ENCODE assay signal across 8 mouse cellular contexts in the genomic region with DNA sequence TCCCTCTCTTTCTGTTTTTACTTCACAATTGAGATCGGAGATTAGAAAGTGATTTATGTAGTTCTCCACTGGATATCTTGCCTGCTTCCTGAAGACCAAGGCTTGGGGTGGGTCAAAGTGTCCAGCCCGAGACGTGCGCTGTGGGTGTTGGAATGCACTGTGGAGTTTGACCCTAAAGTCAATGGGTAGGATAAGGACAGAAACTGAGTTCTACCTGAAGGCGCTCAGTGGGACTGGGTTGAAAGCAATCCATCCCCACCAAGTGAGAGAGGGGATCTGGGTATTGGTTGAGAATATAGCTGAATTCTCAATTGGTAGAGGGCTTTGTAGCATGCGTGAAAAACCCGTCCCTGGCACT. TPM values are rescaled to one million over a fixed set of nuclear protein-coding genes. Genes with fewer than 3 reads are reported as not detected.
DNase-seq lines count a peak whose midpoint lies in the region; ATAC-seq and TF ChIP-seq lines count a peak whose summit lies in the region.

No protein-coding gene starts in this region.

- H3K9me3 ChIP-seq in embryonic facial prominence, embryonic 10.5 days = no peaks in the 10 kb centered on the region
- no peaks in the 10 kb centered on the region for H3K9me3 ChIP-seq in intestine, embryonic 15.5 days
- no peaks in the 10 kb centered on the region for H3K9me3 ChIP-seq in liver, postnatal 0 days (ENCODE audit: low read length)

- H3K4me2 ChIP-seq in intestine, embryonic 15.5 days (replicated peaks) = peak overlapping the region; percentile 69
- H3K4me2 ChIP-seq in liver, postnatal 0 days (ENCODE audit: low read depth, low read length) = peak overlapping the region; percentile 79

- ATAC-seq in intestine, embryonic 15.5 days = peak; percentile 63
- no peak for ATAC-seq in liver, postnatal 0 days
- no peak for ATAC-seq in frontal cortex, adult (ENCODE audit: low TSS enrichment)

- H3K9ac ChIP-seq in intestine, embryonic 15.5 days = peak overlapping the region; percentile 42
- H3K9ac ChIP-seq in liver, postnatal 0 days (replicated peaks) = no peak overlapping the region

- H3K27me3 ChIP-seq in embryonic facial prominence, embryonic 10.5 days (replicated peaks; ENCODE audit: low read depth, poor library complexity, severe bottlenecking) = 0 out of 2 replicates have a peak, but pooled peaks cover 4% of the 10 kb centered on the region
- H3K27me3 ChIP-seq in intestine, embryonic 15.5 days (replicated peaks) = no peaks in the 10 kb centered on the region
- no peaks in the 10 kb centered on the region for H3K27me3 ChIP-seq in liver, postnatal 0 days (ENCODE audit: insufficient read depth, low read length)

- no peak for TF ChIP-seq CTCF in gastrocnemius, adult 2 months (IDR thresholded peaks at IDR 0.05)
- no peak for TF ChIP-seq CTCF in liver, postnatal 0 days (IDR thresholded peaks at IDR 0.05; ENCODE audit: low read depth)

- no peaks in the 10 kb centered on the region for H3K36me3 ChIP-seq in embryonic facial prominence, embryonic 10.5 days (replicated peaks)
- no peaks in the 10 kb centered on the region for H3K36me3 ChIP-seq in intestine, embryonic 15.5 days
- no peaks in the 10 kb centered on the region for H3K36me3 ChIP-seq in liver, postnatal 0 days (replicated peaks; ENCODE audit: insufficient read depth, low read length)

- no peak for TF ChIP-seq EP300 in liver, postnatal 0 days (IDR thresholded peaks at IDR 0.05; ENCODE audit: low read depth)

- intact Hi-C loops in gastrocnemius, adult 2 months (cut with DNase I) = loop anchor here (1.0 kb wide), 1 partner anchor 31 kb away; no protein-coding TSS in a partner anchor

- 55% methylated on average over 7 of the region's 7 CpGs for WGBS in embryonic facial prominence, embryonic 10.5 days
- WGBS in intestine, embryonic 15.5 days = 34% methylated on average over 7 of the region's 7 CpGs
- 42% methylated on average over 7 of the region's 7 CpGs for whole genome bisulfite sequencing in liver, postnatal 0 days (ENCODE audit: insufficient replicate concordance)

- peak overlapping the region; percentile 76 for H3K4me3 ChIP-seq in gastrocnemius, adult 2 months
- H3K4me3 ChIP-seq in embryonic facial prominence, embryonic 10.5 days = peak overlapping the region; percentile 53
- peak overlapping the region; percentile 32; the same call in 1 of the 2 replicates for H3K4me3 ChIP-seq in intestine, embryonic 15.5 days (replicated peaks)
- H3K4me3 ChIP-seq in liver, postnatal 0 days (ENCODE audit: low read depth, low read length) = no peak overlapping the region

- peaks cover 38% of the 10 kb centered on the region for H3K4me1 ChIP-seq in embryonic facial prominence, embryonic 10.5 days
- H3K4me1 ChIP-seq in intestine, embryonic 15.5 days (replicated peaks) = 0 out of 2 replicates have a peak, but pooled peaks cover 3% of the 10 kb centered on the region
- peaks cover 6% of the 10 kb centered on the region; the same call in 1 of the 2 replicates for H3K4me1 ChIP-seq in liver, postnatal 0 days (ENCODE audit: insufficient read depth)

- peak overlapping the region; percentile 88; the same call in 1 of the 2 replicates for H3K27ac ChIP-seq in gastrocnemius, adult 2 months
- H3K27ac ChIP-seq in embryonic facial prominence, embryonic 10.5 days (replicated peaks) = peak overlapping the region; percentile 83
- H3K27ac ChIP-seq in intestine, embryonic 15.5 days = no peak overlapping the region
- no peak overlapping the region for H3K27ac ChIP-seq in liver, postnatal 0 days (ENCODE audit: low read depth)

- no peak for DNase-seq in gastrocnemius, adult 2 months
- no peak for DNase-seq in gastrocnemius, postnatal 25 days
- no peak for DNase-seq in embryonic facial prominence, embryonic 10.5 days (ENCODE audit: low spot score)
- no peak for DNase-seq in liver, postnatal 0 days
- DNase-seq in adrenal gland, postnatal 36 days = no peak
- no peak for DNase-seq in gastrocnemius, postnatal 10 days

RNA-seq across cellular contexts. Expression of gene Gnai2, which starts 10.0 kb away (rescaled TPM):
- 10 to 100 TPM; 59.9 to 77.7 TPM for total RNA-seq in gastrocnemius, adult 2 months (2021)
- 10 to 100 TPM; 73.2 to 87.6 TPM for total RNA-seq in gastrocnemius, postnatal 25 days (2021)
- 334 and 363 TPM in 2 replicates for polyA plus RNA-seq in embryonic facial prominence, embryonic 10.5 days (2016; fragmentation: Nextera tagmentation; extraction: Ambion mirVana)
- 334 and 335 TPM in 2 replicates for polyA plus RNA-seq in intestine, embryonic 15.5 days (2015; fragmentation: Nextera tagmentation; extraction: Ambion mirVana)
- polyA plus RNA-seq in liver, postnatal 0 days (2015; fragmentation: Nextera tagmentation; extraction: Ambion mirVana) = 146 and 159 TPM in 2 replicates
- total RNA-seq in adrenal gland, postnatal 36 days (2021) = 100 to 1,000 TPM; 221 to 245 TPM
- total RNA-seq in gastrocnemius, postnatal 10 days (2021) = 100 to 1,000 TPM; 193 to 231 TPM

RNA-seq across cellular contexts. Expression of gene Slc38a3, which starts 24.2 kb away (rescaled TPM):
- total RNA-seq in gastrocnemius, adult 2 months (2021) = 10 to 100 TPM; 60.8 to 94.7 TPM
- total RNA-seq in gastrocnemius, postnatal 25 days (2021) = 10 to 100 TPM; 72.1 to 77.5 TPM
- polyA plus RNA-seq in embryonic facial prominence, embryonic 10.5 days (2016; fragmentation: Nextera tagmentation; extraction: Ambion mirVana) = 5.6 and 6.6 TPM in 2 replicates
- 8.4 and 16.0 TPM in 2 replicates for polyA plus RNA-seq in intestine, embryonic 15.5 days (2015; fragmentation: Nextera tagmentation; extraction: Ambion mirVana)
- polyA plus RNA-seq in liver, postnatal 0 days (2015; fragmentation: Nextera tagmentation; extraction: Ambion mirVana) = 147 and 174 TPM in 2 replicates
- 1 to 10 TPM in 1 of 2 experiments, under 1 TPM in 1; 0.30 to 1.0 TPM for total RNA-seq in adrenal gland, postnatal 36 days (2021)
- total RNA-seq in gastrocnemius, postnatal 10 days (2021) = 10 to 100 TPM; 17.6 to 20.4 TPM

RNA-seq across cellular contexts. Expression of gene Gnat1, which starts 34.4 kb away (rescaled TPM):
- total RNA-seq in gastrocnemius, adult 2 months (2021) = not detected
- total RNA-seq in gastrocnemius, postnatal 25 days (2021) = not detected
- 3.4 and 4.3 TPM in 2 replicates for polyA plus RNA-seq in embryonic facial prominence, embryonic 10.5 days (2016; fragmentation: Nextera tagmentation; extraction: Ambion mirVana)
- polyA plus RNA-seq in intestine, embryonic 15.5 days (2015; fragmentation: Nextera tagmentation; extraction: Ambion mirVana) = 0.82 and 1.9 TPM in 2 replicates
- 5.8 and 6.2 TPM in 2 replicates for polyA plus RNA-seq in liver, postnatal 0 days (2015; fragmentation: Nextera tagmentation; extraction: Ambion mirVana)
- total RNA-seq in adrenal gland, postnatal 36 days (2021) = not detected
- not detected for total RNA-seq in gastrocnemius, postnatal 10 days (2021)

RNA-seq across cellular contexts. Expression of gene Sema3b, which starts 36.1 kb away (rescaled TPM):
- total RNA-seq in gastrocnemius, adult 2 months (2021) = 10 to 100 TPM; 11.2 to 17.9 TPM
- total RNA-seq in gastrocnemius, postnatal 25 days (2021) = 10 to 100 TPM; 18.1 to 19.4 TPM
- 2.7 TPM in 2 replicates for polyA plus RNA-seq in embryonic facial prominence, embryonic 10.5 days (2016; fragmentation: Nextera tagmentation; extraction: Ambion mirVana)
- polyA plus RNA-seq in intestine, embryonic 15.5 days (2015; fragmentation: Nextera tagmentation; extraction: Ambion mirVana) = 34.7 and 37.5 TPM in 2 replicates
- polyA plus RNA-seq in liver, postnatal 0 days (2015; fragmentation: Nextera tagmentation; extraction: Ambion mirVana) = 0.41 and 0.56 TPM in 2 replicates
- total RNA-seq in adrenal gland, postnatal 36 days (2021) = 1 to 10 TPM; 4.6 to 8.4 TPM
- total RNA-seq in gastrocnemius, postnatal 10 days (2021) = 10 to 100 TPM; 41.8 to 51.3 TPM

RNA-seq across cellular contexts. Expression of gene Ifrd2, which starts 57.7 kb away (rescaled TPM):
- 10 to 100 TPM; 48.5 to 50.4 TPM for total RNA-seq in gastrocnemius, adult 2 months (2021)
- 10 to 100 TPM; 44.2 to 45.3 TPM for total RNA-seq in gastrocnemius, postnatal 25 days (2021)
- polyA plus RNA-seq in embryonic facial prominence, embryonic 10.5 days (2016; fragmentation: Nextera tagmentation; extraction: Ambion mirVana) = 59.7 and 72.1 TPM in 2 replicates
- 66.4 and 81.9 TPM in 2 replicates for polyA plus RNA-seq in intestine, embryonic 15.5 days (2015; fragmentation: Nextera tagmentation; extraction: Ambion mirVana)
- 63.6 and 68.0 TPM in 2 replicates for polyA plus RNA-seq in liver, postnatal 0 days (2015; fragmentation: Nextera tagmentation; extraction: Ambion mirVana)
- total RNA-seq in adrenal gland, postnatal 36 days (2021) = 10 to 100 TPM; 37.8 to 43.1 TPM
- total RNA-seq in gastrocnemius, postnatal 10 days (2021) = 10 to 100 TPM; 34.6 to 40.4 TPM

Comparison
In these comparisons a context has a peak if more than half of its experiments do, and no peak if none do; other contexts are left out.
1. H3K27ac ChIP-seq: peak in gastrocnemius, adult 2 months (single experiment) and embryonic facial prominence, embryonic 10.5 days (single experiment); none in intestine, embryonic 15.5 days (single experiment) and liver, postnatal 0 days (single experiment).
2. RNA of gene Slc38a3, which starts 24.2 kb away (total RNA-seq): 60.8 to 94.7 TPM in gastrocnemius, adult 2 months, 72.1 to 77.5 TPM in gastrocnemius, postnatal 25 days and 17.6 to 20.4 TPM in gastrocnemius, postnatal 10 days; 0.30 to 1.0 TPM in adrenal gland, postnatal 36 days; every median in the first group is over 4 times any median in the second.